Mouse (Mus musculus) spleen, postnatal 36 days (tissue): Measurements from ENCODE around the gene Tmem89.

Experiments used
- DNase-seq, 2 experiments: peaks; one replicate each; pipeline ENCODE4 v3.0.0; 2022; ENCODE audit warnings: low spot score in 2 of 2, mixed read lengths in 1 of 2

The Tmem89 gene

DNA sequence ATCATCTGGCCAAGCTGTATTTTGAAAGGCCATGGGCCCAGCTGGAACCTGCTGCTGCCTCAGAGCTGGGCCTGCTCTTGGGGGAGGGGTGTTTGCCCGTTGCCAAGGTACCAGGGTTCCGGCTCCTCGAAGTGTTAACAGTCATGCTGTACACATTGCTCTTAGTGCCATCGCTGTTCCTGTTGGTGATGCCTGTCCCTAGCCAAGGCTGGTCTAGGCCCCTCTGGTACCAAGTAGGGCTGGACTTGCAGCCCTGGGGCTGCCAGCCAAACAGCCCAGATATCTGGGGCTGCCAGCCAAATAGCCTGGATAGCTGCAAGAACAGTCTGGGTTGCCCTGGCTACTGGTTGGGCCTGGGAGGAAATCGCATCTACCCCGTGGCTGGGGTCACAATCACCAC lies at the start of gene Tmem89:
Gene Tmem89, plus strand, starts transcription at position 129 of the 400 bp plus-strand sequence.
- no peak for DNase-seq

DNA sequence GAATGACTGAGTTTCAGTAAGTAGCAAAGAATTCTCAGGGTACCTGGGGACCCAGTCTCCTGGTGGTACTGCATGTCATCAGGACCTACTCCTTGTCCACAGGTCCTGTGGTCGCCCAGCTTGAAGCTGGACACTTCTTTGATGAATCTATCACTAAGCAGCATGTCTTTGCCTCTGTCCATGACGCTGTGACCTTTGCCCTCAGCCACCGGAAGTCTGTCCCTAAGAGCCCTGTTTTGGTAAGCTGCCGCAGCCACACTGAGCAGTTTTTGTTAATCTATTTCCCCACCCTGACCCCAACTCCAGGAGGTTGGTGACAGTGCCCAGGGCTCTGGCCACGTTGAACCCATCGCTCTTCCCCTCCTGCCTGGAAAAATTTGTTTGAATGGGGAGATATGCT lies 2.1 kb upstream of the Tmem89 start:
- no peak for DNase-seq

DNA sequence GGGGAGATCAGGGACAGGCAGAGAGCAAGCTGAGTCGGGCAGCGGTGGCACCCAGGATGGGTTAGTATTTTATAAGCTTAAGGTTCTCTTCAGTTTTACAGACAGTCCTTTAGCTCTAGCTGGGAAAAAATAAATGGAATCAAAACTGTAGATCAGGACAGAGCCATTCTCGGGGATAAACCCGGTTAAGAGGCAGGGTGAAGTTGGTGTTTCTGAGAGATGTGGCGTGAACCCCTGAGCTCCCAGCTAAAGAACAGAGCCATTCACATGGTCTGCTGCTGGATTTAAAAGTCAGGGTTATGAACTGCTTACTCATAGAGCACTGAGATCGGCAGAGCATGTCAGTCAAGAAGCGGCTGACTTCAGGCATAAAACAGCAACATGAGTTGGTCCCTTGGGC lies 1.3 kb upstream of the Tmem89 start:
- DNase-seq, result no peak

DNA sequence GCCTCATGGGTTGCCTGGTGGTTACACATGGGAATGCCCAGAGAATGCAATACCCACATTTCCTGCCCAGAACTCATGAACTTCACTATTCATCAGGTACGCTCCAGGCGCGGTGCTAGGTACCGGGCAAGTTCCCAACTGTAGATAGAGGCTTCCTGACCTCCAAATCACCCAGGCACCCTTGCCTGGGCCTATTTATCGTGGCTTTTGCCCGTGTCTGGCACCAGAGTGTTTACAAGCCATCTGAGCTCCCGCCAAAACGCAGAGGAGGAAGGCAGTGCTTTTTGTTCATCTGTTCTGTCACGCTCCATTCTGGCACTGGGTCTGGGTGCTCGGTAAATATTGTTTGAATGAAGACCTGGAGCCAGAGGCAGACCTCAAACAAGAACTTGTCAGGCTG lies 798 bp upstream of the Tmem89 start:
- DNase-seq, result no peak

DNA sequence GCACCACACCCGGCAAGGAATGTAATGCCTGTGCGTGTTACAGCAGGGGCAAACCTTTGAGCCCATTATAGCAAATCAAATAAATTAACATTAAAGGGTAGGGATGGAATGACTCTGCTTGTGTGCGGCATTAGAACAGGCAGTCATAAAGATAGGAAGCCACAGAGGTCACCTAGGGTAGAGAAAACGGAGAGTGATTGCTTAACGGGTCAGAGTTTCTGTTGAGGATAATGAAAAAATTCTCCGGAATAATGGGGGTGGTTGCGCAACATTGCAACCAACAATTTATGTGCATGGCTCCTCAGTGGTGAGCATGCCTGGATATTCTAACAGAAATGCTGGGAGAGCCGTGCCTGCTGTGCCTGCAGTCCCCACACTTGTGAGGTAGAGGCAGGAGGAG lies 11.5 kb downstream of the Tmem89 start:
- no peak for DNase-seq

DNA sequence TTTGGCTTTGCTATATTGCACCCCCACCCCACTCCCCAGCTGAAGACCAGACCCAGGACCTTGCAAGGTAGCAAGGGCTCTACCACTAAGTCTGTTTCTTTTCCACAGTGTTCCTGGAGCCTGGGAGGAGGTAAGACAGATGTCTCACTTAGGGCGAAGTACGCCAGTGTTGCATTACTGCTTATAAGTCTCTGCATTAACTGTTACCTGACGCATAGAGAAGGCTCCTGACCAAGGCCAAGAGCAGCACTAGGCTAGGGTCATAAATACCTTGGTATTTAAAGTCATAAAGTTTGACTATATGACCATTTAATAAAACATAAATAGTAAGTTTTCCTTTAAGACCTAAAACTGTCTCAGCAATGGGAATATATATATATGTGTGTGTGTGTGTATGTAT lies 14.0 kb downstream of the Tmem89 start:
- DNase-seq, result no peak

DNA sequence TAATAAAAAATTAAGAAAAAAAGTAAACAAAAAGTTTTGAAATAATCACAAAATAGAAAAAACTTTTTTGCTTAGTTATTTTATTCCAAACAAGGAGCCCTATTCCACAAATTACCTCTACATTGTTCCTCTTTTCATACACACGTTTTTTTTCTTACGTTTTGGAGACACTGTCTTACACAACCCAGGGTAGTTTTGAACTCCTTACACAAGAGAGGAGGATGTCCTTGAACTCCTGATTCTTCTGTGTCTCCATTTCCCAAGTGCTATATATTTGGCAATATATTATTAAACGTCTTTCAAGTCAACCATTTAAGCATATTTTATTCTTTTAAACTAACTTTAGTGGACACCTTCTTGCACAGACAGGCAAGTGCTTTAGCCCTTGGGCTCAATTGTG lies 21.6 kb downstream of the Tmem89 start:
- no peak for DNase-seq

DNA sequence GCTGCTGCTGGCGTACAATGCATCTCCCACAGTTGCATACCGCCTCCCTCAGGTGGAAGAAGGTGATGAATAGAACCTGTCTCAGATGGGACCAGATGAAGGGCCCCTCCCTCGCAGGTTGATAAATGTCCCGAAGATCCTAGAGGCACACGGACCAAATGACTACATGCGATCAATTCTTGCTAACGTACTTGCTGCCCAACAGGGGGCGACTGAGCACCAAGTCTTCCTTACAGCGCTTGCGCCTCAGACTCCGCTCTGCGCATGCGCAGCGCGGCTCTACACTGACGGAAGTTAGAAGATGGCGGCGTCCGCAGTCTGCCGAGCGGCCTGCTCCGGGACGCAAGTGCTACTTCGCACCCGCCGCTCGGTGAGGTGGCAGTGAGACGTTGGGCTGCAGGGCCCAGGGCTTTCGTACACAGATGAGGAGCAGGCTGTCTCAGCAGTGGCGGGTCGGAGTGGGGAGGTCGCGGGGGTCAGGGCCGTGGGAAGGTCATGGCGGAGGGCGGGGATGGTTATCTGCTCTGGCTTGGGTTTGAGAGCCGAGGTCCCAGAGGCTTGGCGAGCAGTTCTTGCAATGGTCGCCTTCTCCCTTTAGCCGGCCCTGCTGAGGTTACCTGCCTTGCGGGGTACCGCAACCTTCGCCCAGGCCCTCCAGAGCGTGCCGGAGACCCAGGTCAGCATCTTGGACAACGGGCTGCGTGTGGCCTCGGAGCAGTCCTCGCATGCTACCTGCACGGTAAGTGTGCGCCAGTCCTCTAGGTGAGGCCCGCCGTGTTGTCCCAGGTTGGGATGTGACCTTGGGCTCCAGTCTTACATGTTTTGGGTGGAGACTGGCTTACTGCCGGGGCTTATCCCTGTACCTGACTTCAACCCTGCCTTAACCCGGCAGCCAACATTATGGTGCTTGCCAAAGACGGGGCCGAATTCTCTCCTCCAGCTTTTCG lies 22.3 kb downstream of the Tmem89 start, which contains the start of gene Uqcrc1:
Gene Uqcrc1, plus strand, starts transcription at position 216 of the 947 bp plus-strand sequence.
- peak; percentile 93 to 94 for DNase-seq

DNA sequence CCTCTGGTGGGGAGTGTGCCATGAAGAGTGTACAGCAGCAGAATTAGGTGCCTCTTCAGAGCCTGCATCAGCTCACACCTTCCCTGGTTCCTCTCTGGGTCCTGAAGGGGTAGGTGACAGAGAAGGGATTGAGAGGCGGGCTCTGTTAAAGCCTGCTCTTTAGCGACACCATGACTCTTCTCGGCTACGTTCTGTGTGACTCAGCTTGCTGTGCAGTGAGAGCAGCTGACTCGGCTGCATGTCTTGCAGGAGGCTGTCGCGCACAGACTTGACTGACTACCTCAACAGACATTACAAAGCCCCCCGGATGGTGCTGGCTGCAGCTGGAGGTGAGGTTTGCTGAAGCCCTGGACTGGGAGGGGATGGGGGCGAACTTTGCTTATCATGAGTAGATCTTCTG lies 30.7 kb downstream of the Tmem89 start:
- no peak for DNase-seq

DNA sequence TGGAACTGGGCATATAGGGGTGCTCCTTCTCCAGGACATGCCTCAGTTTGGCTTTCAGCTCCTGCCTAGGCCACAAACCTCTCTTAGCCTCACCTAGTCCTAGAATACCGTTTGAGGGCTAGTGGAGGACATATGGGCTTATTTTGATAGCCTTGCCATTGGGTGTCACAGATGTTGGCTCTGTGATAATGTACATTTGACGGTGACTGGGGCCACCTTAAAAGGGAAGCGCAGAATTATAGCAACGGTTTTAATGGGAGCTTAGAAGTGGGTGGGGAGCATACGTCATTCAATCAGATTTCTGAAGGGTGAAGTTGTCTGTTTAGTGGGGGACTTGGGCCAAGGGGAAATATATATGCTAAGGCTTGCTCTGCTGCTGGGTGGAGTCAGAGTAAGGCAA lies 31.2 kb downstream of the Tmem89 start:
- DNase-seq, result no peak

DNA sequence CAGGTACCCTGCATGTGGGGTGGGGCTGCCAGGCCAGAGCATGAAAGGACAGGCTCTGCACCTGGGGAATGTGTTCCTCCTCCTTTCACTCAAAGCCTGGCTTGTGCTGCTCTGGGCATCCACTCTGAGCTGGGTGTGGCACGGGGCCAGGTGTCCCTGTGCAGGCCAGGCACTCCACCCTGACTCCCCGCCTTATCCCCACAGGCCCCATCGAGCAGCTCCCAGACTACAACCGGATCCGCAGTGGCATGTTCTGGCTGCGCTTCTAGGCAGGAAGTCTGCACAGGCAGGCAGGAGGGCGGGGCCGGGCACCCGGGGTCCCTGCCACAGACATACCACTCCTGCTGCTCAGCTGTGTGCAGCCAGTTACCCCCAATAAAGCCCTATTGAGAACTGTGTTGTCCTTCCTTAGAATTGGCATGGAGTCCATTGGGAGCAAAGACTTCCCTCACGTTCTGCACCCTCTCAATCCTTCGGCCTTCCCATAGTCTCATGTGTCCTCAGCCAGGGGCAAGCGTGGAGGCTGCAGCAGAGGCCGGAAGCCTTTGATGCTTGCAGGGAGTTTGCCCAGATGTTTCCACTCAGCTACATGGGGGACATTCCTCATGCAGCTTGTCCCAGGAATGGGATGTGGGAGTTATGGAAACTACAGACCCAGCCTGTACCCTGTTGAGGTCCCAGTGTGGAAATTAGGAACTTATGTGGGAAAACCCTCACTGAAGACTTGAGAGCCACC lies 35.0 kb downstream of the Tmem89 start:
- peak in 1 of 2 experiments; percentile 9 for DNase-seq

DNA sequence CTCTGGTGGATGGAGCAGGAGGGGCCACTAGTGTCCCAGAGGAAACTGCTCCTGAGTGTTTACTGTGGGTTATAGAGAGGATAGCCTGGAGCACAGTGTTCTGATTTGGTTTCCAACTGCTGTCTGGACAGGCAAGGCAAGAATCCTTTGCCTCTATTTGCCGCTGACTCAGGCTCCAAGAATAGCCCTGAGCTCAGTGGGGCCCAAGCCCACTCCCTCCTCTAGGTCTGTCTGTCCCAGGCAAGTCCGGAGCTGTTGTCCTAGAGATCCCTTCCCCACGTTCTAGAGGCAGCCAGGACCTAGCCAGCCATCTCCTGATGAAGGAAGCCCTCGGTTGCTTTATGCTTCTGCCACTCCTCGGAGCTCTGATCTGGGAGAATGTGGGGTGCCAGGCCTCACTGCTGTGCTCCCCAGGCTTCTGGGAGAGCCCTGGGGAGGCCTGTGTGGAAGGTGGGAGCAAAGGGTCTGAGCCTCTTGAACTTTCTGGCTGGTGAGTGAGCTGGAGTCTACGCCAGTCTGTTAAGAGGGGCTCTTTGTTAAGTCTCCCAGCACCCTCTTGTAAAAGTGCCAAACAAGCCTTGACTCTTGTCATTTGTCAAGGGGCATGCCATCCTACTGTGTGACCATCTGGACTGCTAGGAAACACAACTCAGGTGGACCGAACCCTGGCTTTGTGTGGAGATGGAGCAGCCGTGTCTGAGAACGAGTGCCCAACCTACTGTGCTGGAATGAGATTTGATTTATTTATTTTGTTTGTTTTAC lies 35.7 kb downstream of the Tmem89 start:
- DNase-seq, result no peak

DNA sequence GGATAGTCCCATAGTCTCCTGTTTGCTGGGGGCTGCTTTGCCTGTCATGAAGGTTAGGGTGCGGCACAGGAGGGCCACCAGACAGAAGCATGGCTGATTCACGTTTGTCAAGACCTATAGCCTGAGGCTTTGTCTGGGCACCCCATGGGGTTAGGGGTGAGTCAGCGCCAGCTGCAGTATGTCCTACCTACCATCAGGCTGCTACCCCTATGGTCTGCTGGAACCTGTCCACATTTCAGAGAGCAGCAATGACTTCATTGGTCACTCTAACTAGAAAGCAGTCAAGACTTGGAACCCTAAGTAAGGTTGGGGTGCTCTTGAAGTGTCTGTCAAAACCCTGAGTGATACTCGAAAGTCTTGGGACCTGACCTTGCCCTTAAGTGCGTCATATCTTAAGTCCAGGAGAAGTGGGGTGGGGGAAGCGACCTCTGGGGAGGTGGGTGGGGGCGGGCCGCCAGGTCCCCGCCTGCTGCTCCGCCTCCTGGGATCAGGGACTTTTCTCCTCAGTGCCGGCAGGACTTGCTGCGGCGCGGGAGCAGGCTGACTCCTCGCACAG lies 38.7 kb downstream of the Tmem89 start, which contains the start of gene Col7a1:
Gene Col7a1, plus strand, starts transcription at position 506 of the 556 bp plus-strand sequence.
- DNase-seq, result no peak

DNA sequence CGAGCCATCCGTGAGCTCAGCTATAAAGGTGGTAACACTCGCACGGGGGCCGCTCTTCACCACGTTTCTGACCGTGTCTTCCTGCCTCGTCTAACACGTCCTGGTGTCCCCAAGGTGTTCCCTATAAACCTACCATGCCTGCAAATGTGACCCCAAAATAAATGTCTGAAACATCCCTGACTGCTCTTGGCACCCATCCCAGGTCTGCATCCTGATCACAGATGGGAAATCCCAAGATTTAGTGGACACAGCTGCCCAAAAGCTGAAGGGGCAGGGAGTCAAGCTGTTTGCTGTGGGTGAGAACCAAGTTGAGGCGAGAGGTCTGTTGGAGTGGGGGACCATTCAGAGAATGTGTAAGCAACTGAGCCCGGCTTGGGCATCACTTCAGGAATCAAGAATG lies 40.8 kb downstream of the Tmem89 start:
- DNase-seq, result no peak

DNA sequence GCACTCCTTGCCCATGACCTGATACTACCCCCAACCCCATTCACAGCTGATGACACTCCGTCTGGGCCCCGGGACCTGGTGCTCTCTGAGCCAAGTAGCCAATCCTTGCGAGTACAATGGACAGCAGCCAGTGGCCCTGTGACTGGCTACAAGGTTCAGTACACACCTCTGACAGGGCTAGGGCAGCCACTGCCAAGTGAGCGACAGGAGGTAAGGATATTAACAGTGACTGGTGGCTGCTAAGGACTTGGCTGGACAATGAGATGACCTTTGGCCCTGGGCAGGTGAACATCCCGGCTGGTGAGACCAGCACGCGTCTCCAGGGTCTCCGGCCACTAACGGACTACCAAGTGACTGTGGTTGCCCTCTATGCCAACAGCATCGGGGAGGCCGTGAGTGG lies 41.4 kb downstream of the Tmem89 start:
- no peak for DNase-seq

DNA sequence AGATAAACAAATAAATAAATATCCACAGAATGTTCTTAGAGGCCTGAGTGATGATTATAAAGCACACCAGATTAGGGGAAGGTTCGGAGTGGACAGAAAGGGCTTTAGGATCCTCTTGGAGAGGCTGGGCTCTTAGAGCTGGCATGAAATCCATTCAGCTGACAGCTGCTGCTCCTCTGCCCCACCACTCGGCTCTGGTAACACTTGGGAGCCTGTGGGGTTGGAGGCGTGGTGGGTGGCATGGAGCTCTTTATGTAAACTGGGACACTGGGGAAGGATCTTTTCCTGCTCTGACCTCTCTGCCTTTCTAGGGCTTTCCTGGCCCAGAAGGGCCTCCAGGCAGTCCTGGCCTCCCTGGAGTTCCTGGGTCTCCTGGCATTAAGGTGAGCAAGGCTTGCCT lies 49.2 kb downstream of the Tmem89 start:
- DNase-seq, result no peak

DNA sequence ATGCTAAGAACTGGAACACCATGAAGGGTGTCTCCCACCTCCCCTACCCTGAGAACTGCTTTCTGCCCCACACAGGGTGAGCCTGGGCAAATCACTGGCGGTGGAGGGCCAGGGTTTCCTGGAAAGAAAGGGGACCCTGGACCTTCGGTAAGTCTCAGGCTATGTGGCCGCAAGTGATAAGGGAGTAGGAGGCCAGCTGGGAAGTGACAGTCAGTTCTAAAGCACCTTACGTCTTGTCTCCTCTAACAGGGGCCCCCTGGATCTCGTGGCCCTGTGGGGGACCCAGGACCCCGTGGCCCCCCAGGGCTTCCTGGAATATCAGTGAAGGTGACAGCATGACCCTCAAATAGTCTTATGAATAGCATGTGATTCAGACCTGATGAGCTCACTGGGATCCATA lies 49.9 kb downstream of the Tmem89 start:
- no peak for DNase-seq
